Mouse (Mus musculus): ENCODE results near the gene Hebp1. TPM values are rescaled to one million over a fixed set of nuclear protein-coding genes. Genes with fewer than 3 reads are reported as not detected.
A peak's percentile ranks its signal among the peaks of the same experiment; 100 is the strongest.

Gene Hebp1
- total RNA-seq (2021): 10 to 100 TPM; 42.9 to 55.6 TPM

DNA sequence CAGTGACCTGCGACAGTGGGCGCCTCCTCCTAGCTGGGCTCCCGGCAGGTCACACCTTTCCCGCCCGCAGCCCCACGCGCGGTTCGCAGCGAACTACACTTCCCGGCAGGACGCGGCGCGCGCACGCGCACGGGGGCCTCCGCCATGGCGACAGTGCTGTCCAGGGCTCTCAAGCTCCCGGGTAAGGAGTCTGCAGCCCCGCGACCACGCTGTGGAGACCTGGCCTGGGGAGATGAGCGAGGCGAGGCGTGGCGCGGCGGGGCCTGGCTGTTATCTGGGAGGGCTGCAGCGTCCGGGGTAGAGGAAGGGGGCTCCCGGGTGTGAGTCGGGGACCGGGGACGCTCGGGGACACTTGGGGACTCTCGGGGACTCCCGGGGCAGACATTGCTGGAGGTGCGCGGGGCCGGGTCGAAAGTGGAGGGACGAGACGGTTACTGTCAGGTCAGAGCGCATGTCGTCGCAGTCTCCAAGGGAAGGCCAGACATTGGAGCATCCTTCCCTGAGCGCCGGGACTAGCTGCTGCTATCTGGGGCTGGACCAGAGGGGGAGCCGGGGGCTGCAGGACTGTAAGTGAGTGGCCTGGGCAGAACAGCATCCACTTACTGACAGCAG is at the start of gene Hebp1, which contains the start of gene Fam234b:
TSS of gene Hebp1 (minus strand) at position 102 of the 612 bp plus-strand sequence.
TSS of gene Fam234b (plus strand) at position 57 of the 612 bp plus-strand sequence.
- peak; percentile 89 to 91 for DNase-seq (ENCODE audit: low spot score in 2 of 2)
- intact Hi-C loops (cut with DNase I): loop anchor here (5.0 kb wide), 1 partner anchor 46 kb away; no protein-coding TSS in a partner anchor

DNA sequence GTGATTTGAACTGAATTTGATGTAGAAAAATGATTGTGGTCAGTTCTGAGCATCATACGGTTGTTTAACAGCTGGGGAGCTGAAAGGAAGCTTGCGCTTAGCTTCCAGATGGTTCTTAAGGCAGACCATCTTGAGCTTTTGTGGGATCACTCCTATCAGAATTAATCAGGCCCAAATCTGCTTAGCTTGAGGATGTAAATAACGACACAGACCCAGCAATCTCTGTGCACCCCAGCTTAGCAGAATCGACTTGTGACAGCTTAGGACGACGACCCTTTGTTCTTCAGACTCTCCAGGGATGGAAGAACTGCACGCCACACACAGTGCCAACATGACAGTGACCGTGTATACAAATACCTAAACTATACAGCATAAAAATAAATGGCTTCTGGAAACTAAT is 47.8 kb upstream of the Hebp1 start:
- intact Hi-C loops (cut with DNase I): loop anchor here (5.0 kb wide), 1 partner anchor 158 kb away; no protein-coding TSS in a partner anchor
- DNase-seq (ENCODE audit: low spot score in 2 of 2): no peak

DNA sequence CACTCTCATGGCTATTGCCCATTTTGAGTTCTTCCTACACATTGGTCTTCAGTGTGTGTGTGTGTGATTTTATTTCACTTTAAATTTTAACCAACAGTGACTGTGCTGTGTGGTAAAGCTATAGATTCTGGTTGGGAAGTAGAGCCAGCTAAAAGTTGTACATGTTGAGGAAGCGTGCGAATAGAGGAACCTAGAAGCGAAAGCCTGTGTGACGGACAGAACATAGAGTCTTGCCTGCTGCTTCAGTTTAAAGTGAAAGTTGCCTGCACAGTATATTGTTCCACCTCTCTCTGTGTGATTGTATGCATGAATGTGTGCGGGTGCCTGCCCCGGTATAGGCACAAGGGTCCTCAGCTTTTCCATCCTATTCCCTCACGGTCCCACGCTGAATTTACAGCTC is 42.5 kb upstream of the Hebp1 start:
- no peak for DNase-seq (ENCODE audit: low spot score in 2 of 2)
- intact Hi-C loops (cut with DNase I): no loop called here

DNA sequence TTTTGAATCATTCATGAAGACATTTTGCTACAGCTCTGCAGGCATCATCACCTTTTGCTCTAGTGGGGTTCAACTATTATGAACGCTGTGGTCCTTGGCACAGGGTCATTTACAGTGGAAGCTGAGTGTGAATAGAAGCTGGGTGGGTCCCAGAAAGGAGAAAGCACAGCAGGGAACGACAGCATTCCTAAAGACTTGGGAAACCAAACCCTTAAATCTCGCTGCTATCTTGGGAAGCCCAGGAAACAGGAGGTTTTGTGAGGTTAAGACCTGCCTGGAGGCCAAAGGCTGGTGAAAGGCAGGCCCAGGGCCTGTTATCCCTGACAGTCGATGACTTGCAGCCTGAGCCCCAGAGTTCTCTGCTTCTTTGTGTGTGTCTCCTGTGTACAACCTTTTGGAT is 40.4 kb upstream of the Hebp1 start:
- no peak for DNase-seq (ENCODE audit: low spot score in 2 of 2)
- intact Hi-C loops (cut with DNase I): no loop called here

DNA sequence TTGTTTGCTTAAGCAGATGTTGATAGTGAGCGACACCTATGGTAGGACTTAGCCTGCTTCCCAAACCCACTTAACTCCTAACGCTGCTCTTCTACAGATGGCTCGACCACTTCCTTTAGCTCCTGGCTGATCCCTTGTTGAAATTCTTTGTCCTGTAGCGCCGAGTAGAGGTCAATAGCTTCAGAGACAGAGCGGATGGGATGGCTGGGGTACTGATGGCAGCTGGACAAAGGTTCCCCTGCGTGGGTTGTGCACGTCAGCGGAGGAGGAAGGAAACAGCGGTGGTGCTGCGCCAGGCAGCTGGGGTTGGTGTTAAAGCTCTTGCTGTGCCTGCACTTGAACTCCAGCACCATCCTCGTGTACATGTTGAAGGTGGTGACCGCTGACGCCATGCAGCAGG is 39.5 kb upstream of the Hebp1 start:
- intact Hi-C loops (cut with DNase I): no loop called here
- DNase-seq (ENCODE audit: low spot score in 2 of 2): no peak

DNA sequence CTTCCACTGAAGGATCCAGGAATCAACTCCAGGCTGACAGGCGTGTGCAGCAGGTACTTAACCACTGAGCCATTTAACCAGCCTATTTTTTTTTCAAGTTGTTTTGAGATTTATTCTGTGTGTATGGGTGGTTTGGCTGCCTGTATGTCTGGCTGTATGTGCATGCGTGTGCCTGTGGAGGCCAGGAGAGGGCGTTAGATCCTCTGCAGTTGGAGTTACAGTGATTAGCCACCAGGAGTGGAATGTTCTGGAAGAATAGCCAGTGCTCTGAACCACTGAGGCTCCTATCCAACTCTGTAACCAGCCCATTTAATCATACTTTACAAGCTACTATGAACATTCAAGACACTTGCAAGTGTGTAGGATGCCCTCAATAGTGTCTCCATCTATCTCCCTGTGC is 38.8 kb upstream of the Hebp1 start:
- DNase-seq (ENCODE audit: low spot score in 2 of 2): no peak
- intact Hi-C loops (cut with DNase I): no loop called here

DNA sequence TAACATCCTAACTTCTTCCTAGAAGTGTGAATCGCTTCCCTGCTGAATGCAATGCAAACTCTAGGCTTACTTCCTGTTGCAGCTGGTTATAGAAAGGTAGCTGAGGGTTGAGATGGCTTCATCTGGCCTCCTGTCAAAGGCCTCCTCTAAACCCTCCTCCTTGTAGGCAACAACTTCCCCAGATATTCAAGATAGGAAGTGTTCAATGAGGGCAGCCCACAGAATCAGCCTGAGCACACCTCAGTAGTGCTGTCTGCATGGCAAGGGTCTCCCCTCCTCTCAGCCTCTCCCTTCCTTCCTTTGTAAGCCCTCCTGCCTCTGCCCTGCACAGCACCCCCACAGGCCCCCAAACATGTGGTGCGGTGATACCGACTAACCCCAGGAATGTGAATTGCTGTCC is 37.9 kb upstream of the Hebp1 start:
- intact Hi-C loops (cut with DNase I): no loop called here
- no peak for DNase-seq (ENCODE audit: low spot score in 2 of 2)

DNA sequence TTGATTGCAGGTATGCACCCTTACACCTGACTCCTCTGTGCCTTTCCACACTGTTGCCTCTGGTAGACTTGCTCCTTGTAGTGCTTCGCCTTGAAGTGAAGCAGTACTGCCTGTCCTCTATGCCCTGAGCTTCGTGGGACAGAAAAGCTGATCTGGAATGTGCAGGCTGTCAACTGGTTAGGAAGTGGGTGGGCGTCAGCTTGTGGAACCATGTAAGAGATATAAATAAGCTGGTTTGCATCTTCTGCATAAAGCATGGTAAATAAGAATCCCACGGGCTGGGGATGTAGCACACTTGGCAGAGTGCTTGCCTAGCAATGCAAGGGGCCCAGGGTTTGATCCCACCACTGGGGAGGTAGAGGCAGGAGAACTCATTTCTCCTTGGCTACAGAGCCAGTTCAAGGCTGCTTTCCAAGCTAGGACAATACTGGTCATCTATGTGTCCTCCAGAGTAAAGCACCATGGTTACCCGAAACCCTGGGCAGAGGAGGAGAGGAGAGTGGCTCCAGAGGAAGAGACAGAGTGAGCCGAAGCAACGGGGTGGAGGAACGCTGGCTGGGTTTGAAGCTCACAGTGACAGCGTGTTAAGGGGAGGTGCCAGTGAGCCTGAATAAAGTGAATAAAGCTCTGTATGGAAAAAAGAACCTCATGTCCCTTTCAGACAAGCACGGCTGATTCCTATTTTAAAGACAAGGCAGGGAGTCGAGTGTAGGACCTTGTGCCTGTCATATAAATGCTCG is 34.8 kb upstream of the Hebp1 start:
- intact Hi-C loops (cut with DNase I): loop anchor here (5.0 kb wide), 1 partner anchor 85 kb away; no protein-coding TSS in a partner anchor
- DNase-seq (ENCODE audit: low spot score in 2 of 2): peak; percentile 40 to 58

DNA sequence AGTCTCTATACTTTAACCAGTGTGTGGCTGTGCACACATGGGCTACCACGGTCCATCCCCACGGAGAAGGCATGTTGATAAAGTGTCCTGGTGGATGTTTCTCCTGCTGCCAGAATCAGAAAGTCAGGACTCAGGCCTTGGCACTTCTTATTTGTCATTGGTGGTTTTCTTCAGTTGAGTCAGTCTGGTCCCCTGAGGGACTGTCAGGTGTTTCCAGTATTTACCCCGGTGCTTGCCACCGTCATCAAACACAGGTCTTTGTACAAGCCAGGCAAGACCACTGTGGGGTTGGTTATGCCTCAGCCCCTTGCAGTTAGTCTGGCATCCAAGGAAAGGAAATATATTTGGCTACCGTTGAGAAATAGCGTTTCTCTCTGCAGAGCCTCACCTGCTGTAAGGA is 32.8 kb upstream of the Hebp1 start:
- intact Hi-C loops (cut with DNase I): loop anchor here (5.0 kb wide), 1 partner anchor 83 kb away; no protein-coding TSS in a partner anchor

DNA sequence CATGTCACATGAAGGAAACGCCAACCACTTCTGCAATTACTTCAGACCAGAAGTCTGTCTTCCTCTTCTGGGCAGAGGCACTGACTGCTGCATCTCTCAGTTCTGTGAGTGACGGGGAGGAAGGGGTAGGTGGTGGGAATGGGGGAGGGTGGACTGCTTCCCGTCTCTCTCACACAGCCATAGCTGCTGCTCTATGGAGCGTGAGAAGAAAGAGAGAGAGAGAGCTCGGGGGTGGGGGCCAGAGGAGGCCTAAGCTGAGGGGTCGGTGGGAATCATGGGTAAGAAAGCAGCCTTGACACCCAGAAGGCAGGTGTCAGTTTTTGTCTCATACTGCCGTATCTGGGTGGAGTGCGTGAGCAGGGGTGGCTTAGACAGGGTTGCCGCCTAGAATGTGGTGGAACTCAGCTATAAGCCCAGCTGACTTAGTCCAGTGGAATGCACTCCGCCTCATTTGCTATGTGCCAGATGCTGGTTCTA is 30.7 kb upstream of the Hebp1 start:
- no peak for DNase-seq (ENCODE audit: low spot score in 2 of 2)
- intact Hi-C loops (cut with DNase I): no loop called here

More for the DNA sequence above, 32.8 kb upstream of the Hebp1 start:
- no peak for DNase-seq (ENCODE audit: low spot score in 2 of 2)

DNA sequence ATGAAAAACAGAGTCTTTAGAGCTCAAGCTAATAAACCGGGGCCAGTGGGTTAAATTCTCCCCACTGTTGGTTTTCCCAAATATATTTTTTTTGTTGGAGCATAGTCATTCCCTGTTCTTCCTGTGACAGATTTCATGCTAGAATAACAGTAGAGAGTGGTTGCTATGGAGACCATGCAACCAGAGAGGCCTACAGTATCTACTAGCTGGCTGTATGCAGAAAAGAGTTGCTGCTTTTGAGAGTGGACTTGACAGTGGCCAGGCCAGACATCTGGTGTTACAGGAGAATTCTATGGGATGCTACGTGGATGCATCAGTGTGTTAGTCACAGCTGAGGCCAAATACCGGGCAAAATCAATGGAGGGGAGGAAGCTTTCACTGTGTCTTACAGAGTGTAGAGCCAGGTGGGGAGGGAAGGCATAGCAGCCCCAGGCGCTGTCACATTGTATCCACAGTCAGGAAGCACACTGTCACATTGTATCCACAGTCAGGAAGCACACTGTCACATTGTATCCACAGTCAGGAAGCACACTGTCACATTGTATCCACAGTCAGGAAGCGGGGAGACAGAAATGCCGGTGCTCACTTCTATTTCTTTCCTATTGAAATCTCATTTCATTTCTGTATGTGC is 26.1 kb upstream of the Hebp1 start:
- intact Hi-C loops (cut with DNase I): no loop called here
- DNase-seq (ENCODE audit: low spot score in 2 of 2): no peak

DNA sequence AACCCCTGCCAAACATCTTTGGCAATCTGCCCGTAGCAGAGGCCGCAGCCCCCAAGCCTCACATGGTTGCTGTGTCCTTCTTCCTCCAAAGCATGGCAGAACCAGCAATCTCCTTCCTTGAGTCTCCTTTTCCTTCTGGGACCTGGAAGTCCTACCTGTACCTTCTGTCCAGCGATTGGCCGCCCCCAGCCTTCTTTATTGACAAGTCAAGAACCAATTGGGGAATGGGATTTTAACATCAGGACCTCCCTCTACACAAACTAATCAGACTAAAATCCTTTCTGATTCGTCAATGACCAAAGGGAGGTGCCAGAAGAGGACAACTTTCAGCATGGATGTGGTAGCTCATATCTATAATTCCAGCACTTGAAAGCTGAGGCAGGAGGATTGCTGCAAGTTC is 22.1 kb upstream of the Hebp1 start:
- DNase-seq (ENCODE audit: low spot score in 2 of 2): no peak
- intact Hi-C loops (cut with DNase I): no loop called here

DNA sequence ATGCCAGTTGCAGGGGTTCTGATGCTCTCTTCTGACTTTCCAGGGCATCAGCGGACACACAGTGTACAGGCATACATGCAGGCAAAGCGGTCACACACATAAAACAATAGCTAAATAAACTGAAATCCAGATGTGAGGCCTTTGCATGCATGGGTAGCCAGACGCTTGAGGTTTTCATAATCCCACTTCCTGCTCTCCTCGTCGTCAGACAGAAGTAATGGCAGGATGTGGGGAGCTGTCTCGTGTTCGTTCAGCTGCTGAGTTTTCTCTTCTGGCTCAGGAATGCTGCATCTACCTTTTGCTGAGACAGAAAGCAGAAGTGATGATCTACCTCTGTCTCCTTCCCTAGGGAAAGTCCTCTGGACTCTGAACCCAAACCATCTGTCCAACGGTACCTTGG is 20.5 kb upstream of the Hebp1 start:
- intact Hi-C loops (cut with DNase I): no loop called here
- no peak for DNase-seq (ENCODE audit: low spot score in 2 of 2)

DNA sequence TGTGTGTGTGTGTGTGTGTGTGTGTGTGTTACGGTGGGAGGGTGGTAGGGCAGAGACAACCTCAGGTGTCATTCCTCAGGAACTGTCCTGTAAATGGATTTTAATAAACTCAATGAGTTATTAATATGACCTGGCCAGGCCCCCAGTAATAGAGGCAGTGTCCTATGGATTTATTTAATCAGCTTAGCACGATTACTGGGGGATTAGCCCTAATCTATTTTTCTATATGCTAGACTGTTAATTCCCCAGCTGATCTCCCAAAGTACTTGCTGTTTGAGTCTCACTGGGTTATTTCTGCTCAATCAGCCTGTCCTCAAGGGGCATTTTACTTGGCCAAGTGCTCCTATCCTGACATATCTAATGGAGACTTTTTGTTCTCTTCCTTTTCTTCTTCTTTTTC is 14.8 kb upstream of the Hebp1 start:
- intact Hi-C loops (cut with DNase I): no loop called here
- no peak for DNase-seq (ENCODE audit: low spot score in 2 of 2)

DNA sequence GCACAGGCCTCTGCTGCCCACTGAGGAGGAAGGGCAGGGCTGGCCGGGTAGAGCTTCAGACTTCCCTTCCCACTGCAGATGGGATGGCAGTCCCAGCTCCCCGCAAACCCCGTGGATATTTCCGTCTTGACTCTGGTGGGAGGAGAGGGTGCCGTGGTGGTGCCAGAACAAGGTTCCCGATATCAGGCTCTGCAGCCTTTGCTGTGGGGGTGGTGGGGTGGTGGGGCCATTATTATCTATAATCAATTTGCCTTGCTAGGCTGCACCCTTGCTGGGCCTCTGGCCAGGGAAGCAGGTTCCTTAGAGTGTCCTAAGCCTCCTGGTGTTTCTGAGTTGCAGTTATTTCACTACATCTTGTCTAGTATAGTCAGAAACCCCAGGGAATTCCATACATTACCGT is 13.3 kb upstream of the Hebp1 start:
- DNase-seq (ENCODE audit: low spot score in 2 of 2): no peak
- intact Hi-C loops (cut with DNase I): no loop called here

DNA sequence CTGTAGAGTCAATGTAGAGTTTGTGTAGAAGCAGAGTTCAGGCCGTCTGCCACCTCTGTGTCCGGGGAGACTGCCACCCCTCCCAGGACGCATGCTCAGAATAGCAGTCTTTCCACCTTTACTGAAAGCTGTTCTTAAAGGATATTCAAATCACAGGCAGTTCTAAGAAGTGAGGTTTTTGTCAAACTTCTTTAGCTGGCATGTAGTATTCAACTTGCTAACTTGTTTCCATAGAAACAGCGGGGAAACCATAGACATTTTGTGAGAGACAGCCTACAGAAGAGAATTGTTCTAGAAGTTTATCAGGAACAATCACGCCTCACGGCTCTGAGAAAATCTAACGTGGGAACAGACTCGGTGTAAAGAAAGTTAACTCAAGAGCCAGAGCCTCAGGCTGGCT is 9.1 kb upstream of the Hebp1 start:
- DNase-seq (ENCODE audit: low spot score in 2 of 2): no peak
- intact Hi-C loops (cut with DNase I): no loop called here

DNA sequence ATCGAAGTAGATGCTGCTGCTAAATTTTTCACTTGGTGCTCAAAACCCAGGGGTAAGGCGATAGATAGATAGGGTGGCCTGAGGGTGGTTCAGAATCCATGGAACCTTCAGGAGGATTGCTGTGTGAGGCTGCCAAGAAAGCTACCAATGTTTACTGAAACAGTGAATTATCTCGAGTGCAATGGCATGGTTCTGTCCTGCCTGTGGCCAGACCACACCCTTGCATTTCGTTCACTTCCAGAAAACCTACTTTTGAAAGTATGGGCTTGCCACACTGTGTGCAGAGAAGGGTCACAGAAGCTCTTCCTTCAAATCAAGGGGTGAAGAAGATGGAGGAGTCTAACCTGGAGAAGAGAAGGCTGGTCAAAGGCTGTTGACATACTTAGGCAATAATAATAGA is 8.0 kb upstream of the Hebp1 start:
- intact Hi-C loops (cut with DNase I): no loop called here
- no peak for DNase-seq (ENCODE audit: low spot score in 2 of 2)

DNA sequence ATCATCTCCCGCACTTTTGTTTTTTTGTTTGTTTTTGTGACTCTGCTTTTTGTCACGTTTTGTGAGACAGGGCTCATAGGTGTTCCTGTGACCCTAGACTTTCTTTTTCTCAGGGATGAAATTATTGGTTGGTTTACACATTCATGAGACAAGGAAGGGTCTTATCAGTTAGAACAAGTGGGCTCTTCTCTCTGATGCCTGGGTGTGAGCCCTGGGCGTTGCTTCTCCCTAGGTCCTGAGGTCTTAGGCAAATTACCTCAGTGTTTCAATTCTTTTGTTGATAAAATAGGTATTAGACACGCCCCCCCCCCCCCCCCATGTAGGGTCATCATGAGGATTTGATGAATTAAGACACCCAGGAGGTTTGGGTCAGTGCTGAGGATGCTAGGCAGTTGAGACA is 7.0 kb upstream of the Hebp1 start:
- no peak for DNase-seq (ENCODE audit: low spot score in 2 of 2)
- intact Hi-C loops (cut with DNase I): no loop called here

DNA sequence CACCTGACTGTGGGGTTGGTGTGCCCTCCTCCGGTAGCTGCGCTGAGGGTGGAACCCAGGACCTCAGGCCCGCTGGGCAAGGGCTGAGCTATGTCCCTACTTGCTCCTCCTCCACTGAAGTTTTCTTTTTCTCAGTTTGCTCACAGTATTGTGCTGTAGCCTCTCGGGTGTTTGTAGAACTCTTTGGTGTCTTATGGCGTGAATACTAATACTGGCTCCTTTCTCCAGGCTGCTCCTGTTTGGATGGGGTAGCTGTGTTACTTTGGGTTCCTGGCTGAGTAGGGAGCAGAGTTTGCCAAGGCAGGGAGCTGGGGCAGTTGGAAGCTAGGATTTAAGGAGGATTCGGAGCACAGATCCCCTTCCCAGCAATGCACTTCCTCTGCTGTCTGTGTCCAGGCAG is 5.9 kb upstream of the Hebp1 start:
- intact Hi-C loops (cut with DNase I): no loop called here
- no peak for DNase-seq (ENCODE audit: low spot score in 2 of 2)

DNA sequence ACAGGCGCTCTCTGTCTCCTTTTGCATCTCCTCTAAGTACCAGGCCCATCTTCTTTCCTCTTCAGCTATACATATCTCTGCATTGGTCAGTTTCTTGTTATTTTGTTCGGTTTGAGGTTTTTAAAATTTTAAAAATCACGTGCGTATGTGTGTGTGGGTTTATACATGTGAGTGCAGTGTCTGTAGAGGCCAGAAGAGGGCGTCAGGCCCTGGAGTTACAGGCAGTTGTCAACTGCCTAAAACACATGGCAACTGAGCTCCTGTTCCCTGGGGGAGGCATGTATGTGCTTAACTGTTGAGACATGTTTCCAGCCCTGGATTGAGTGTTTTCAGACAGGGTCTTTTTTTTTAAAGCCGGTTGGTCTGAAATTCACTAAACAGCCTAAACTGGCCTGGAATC is 4.8 kb upstream of the Hebp1 start:
- DNase-seq (ENCODE audit: low spot score in 2 of 2): no peak
- intact Hi-C loops (cut with DNase I): no loop called here

Measured in left cerebral cortex, postnatal 36 days (tissue).